9 mouse cellular contexts compared by ENCODE assay signal in genomic region chr7:44606171-44606901, GRCm38 (mm10). TPM values are rescaled to one million over a fixed set of nuclear protein-coding genes. Genes with fewer than 3 reads are reported as not detected.
A peak's percentile ranks its signal among the peaks of the same experiment; 100 is the strongest.
DNase-seq lines count a peak whose midpoint lies in the region; ATAC-seq and TF ChIP-seq lines count a peak whose summit lies in the region.
"Had no signal": no experiment of that assay in that cellular context is flagged by ENCODE, and none has a peak within 500 bp of the region (broad histone marks: within the 10 kb centered on the region; RNA-seq: fewer than 3 reads in every experiment).

No protein-coding gene starts in this region.

- TF ChIP-seq POLR2A in cerebellum, adult 2 months (IDR thresholded peaks at IDR 0.05; ENCODE audit: borderline replicate concordance, insufficient read depth, low read length) = no peak

- H3K27me3 ChIP-seq in cerebellum, adult 2 months (ENCODE audit: control insufficient read depth, insufficient read depth, low read length) = no peaks in the 10 kb centered on the region
- peaks cover 51% of the 10 kb centered on the region for H3K27me3 ChIP-seq in intestine, embryonic 15.5 days (replicated peaks)
- peaks cover 36% of the 10 kb centered on the region for H3K27me3 ChIP-seq in midbrain, embryonic 14.5 days (ENCODE audit: control insufficient read depth, insufficient read depth, low read length)

- no peak for DNase-seq in layer of hippocampus, adult 2 months (ENCODE audit: low spot score in 2 of 2)
- DNase-seq in layer of hippocampus, postnatal 10 days (ENCODE audit: low spot score in 2 of 2) = no peak
- DNase-seq in cerebellum, adult 2 months = peak; percentile 61 to 63
- DNase-seq in midbrain, embryonic 14.5 days = peak; percentile 2
- no peak for DNase-seq in heart, adult 11 months
- DNase-seq in thymus, postnatal 25 days = no peak
- DNase-seq: spleen, adult 18-20 months had no signal

- peak overlapping the region; percentile 91 for H3K27ac ChIP-seq in layer of hippocampus, adult 2 months
- H3K27ac ChIP-seq in cerebellum, adult 2 months (ENCODE audit: insufficient read depth, low read length) = 0 out of 2 replicates have a peak overlapping the region, but pooled peaks have one; percentile 23
- H3K27ac ChIP-seq in intestine, embryonic 15.5 days = no peak overlapping the region
- H3K27ac ChIP-seq in midbrain, embryonic 14.5 days (replicated peaks; ENCODE audit: low read depth, low read length) = no peak overlapping the region

- peaks cover 3% of the 10 kb centered on the region; the same call in 1 of the 2 replicates for H3K36me3 ChIP-seq in intestine, embryonic 15.5 days
- H3K36me3 ChIP-seq in midbrain, embryonic 14.5 days (ENCODE audit: control insufficient read depth, insufficient read depth, low read length) = no peaks in the 10 kb centered on the region

- H3K4me1 ChIP-seq in cerebellum, adult 2 months (ENCODE audit: control insufficient read depth, insufficient read depth, low read length) = peaks cover 38% of the 10 kb centered on the region
- peaks cover 6% of the 10 kb centered on the region for H3K4me1 ChIP-seq in intestine, embryonic 15.5 days (replicated peaks)
- H3K4me1 ChIP-seq in midbrain, embryonic 14.5 days (ENCODE audit: control insufficient read depth, insufficient read depth, low read length) = peaks cover 19% of the 10 kb centered on the region

- no peak for TF ChIP-seq CTCF in layer of hippocampus, adult 2 months (conservative IDR thresholded peaks at IDR 0.05)
- TF ChIP-seq CTCF in cerebellum, adult 2 months (IDR thresholded peaks at IDR 0.05; ENCODE audit: borderline replicate concordance, insufficient read depth, low read depth, low read length) = no peak

- no peak overlapping the region for H3K9ac ChIP-seq in intestine, embryonic 15.5 days
- H3K9ac ChIP-seq in midbrain, embryonic 14.5 days (replicated peaks; ENCODE audit: low read length) = no peak overlapping the region

- peak; percentile 93 for ATAC-seq in intestine, embryonic 15.5 days
- no peak for ATAC-seq in midbrain, embryonic 14.5 days (ENCODE audit: low FRiP score, low TSS enrichment)
- ATAC-seq in inflammation-experienced regulatory T-cells, adult 6 months = no peak

- H3K4me2 ChIP-seq in intestine, embryonic 15.5 days (replicated peaks) = 0 out of 2 replicates have a peak overlapping the region, but pooled peaks have one; percentile 19
- H3K4me2 ChIP-seq in midbrain, embryonic 14.5 days (ENCODE audit: low read length) = peak overlapping the region; percentile 12; the same call in 1 of the 2 replicates

- WGBS in cerebellum, adult 2 months = 15% methylated on average over 29 of the region's 29 CpGs
- 6% methylated on average over 29 of the region's 29 CpGs for WGBS in intestine, embryonic 15.5 days
- WGBS in midbrain, embryonic 14.5 days = 9% methylated on average over 29 of the region's 29 CpGs

- H3K4me3 ChIP-seq in layer of hippocampus, adult 2 months = peak overlapping the region; percentile 37; the same call in 1 of the 2 replicates
- no peak overlapping the region for H3K4me3 ChIP-seq in cerebellum, adult 2 months (replicated peaks; ENCODE audit: insufficient read depth, low read depth, low read length)
- no peak overlapping the region for H3K4me3 ChIP-seq in intestine, embryonic 15.5 days (replicated peaks)
- H3K4me3 ChIP-seq in midbrain, embryonic 14.5 days (replicated peaks; ENCODE audit: low read depth, low read length) = no peak overlapping the region

- no peaks in the 10 kb centered on the region for H3K9me3 ChIP-seq in intestine, embryonic 15.5 days
- H3K9me3 ChIP-seq in midbrain, embryonic 14.5 days (ENCODE audit: control insufficient read depth, low read length) = no peaks in the 10 kb centered on the region

RNA-seq across cellular contexts. Expression of gene Kcnc3, which starts 15.9 kb away (rescaled TPM):
- 100 to 1,000 TPM; 184 to 186 TPM for total RNA-seq in layer of hippocampus, adult 2 months (2021)
- 100 to 1,000 TPM in 1 of 2 experiments, 10 to 100 TPM in 1; 93.0 to 106 TPM for total RNA-seq in layer of hippocampus, postnatal 10 days (2021)
- 368 and 423 TPM in 2 replicates for polyA plus RNA-seq in cerebellum, adult 2 months (2012; rRNA removed)
- 0.27 and 0.36 TPM in 2 replicates for polyA plus RNA-seq in intestine, embryonic 15.5 days (2015; fragmentation: Nextera tagmentation; extraction: Ambion mirVana)
- 5.2 and 7.5 TPM in 2 replicates for polyA plus RNA-seq in midbrain, embryonic 14.5 days (2014; fragmentation: Nextera tagmentation; extraction: Ambion mirVana)
- polyA plus RNA-seq in inflammation-experienced regulatory T-cells, adult 6 months (2017; shearing (Covaris generic)) = not detected

RNA-seq across cellular contexts. Expression of gene Napsa, which starts 34.2 kb away (rescaled TPM):
- total RNA-seq in layer of hippocampus, adult 2 months (2021) = not detected
- under 1 TPM in 1 of 2 experiments, not detected in 1; 0.98 TPM for total RNA-seq in layer of hippocampus, postnatal 10 days (2021)
- polyA plus RNA-seq in cerebellum, adult 2 months (2012; rRNA removed) = 0.26 and 0.43 TPM in 2 replicates
- 3.1 and 3.6 TPM in 2 replicates for polyA plus RNA-seq in intestine, embryonic 15.5 days (2015; fragmentation: Nextera tagmentation; extraction: Ambion mirVana)
- 1.1 TPM in 1 of 2 replicates, not detected in the other for polyA plus RNA-seq in midbrain, embryonic 14.5 days (2014; fragmentation: Nextera tagmentation; extraction: Ambion mirVana)
- 1 to 10 TPM; 1.3 to 7.7 (median 3.2) TPM for polyA plus RNA-seq in inflammation-experienced regulatory T-cells, adult 6 months (2017; shearing (Covaris generic))

RNA-seq across cellular contexts. Expression of gene Nr1h2, which starts 52.6 kb away (rescaled TPM):
- 10 to 100 TPM; 58.2 to 66.7 TPM for total RNA-seq in layer of hippocampus, adult 2 months (2021)
- 10 to 100 TPM; 58.3 to 67.3 TPM for total RNA-seq in layer of hippocampus, postnatal 10 days (2021)
- 106 and 109 TPM in 2 replicates for polyA plus RNA-seq in cerebellum, adult 2 months (2012; rRNA removed)
- 66.3 and 69.5 TPM in 2 replicates for polyA plus RNA-seq in intestine, embryonic 15.5 days (2015; fragmentation: Nextera tagmentation; extraction: Ambion mirVana)
- 57.1 and 62.0 TPM in 2 replicates for polyA plus RNA-seq in midbrain, embryonic 14.5 days (2014; fragmentation: Nextera tagmentation; extraction: Ambion mirVana)
- 10 to 100 TPM; 43.0 to 52.2 (median 49.9) TPM for polyA plus RNA-seq in inflammation-experienced regulatory T-cells, adult 6 months (2017; shearing (Covaris generic))

RNA-seq across cellular contexts. Expression of gene Pold1, which starts 57.7 kb away (rescaled TPM):
- 10 to 100 TPM in 1 of 2 experiments, 1 to 10 TPM in 1; 9.0 to 10.5 TPM for total RNA-seq in layer of hippocampus, adult 2 months (2021)
- 10 to 100 TPM; 10.3 to 13.6 TPM for total RNA-seq in layer of hippocampus, postnatal 10 days (2021)
- 21.6 and 25.1 TPM in 2 replicates for polyA plus RNA-seq in cerebellum, adult 2 months (2012; rRNA removed)
- 72.0 and 76.0 TPM in 2 replicates for polyA plus RNA-seq in intestine, embryonic 15.5 days (2015; fragmentation: Nextera tagmentation; extraction: Ambion mirVana)
- polyA plus RNA-seq in midbrain, embryonic 14.5 days (2014; fragmentation: Nextera tagmentation; extraction: Ambion mirVana) = 17.8 and 19.5 TPM in 2 replicates
- 10 to 100 TPM; 21.0 to 32.4 (median 21.4) TPM for polyA plus RNA-seq in inflammation-experienced regulatory T-cells, adult 6 months (2017; shearing (Covaris generic))

Comparison
In these comparisons a context has a peak if more than half of its experiments do, and no peak if none do; other contexts are left out.
1. DNase-seq: peak in cerebellum, adult 2 months (2 of 2) and midbrain, embryonic 14.5 days (single experiment); none in layer of hippocampus, adult 2 months (0 of 2), layer of hippocampus, postnatal 10 days (0 of 2), heart, adult 11 months (single experiment) and thymus, postnatal 25 days (single experiment).
2. H3K27ac ChIP-seq: peak in layer of hippocampus, adult 2 months (single experiment) and cerebellum, adult 2 months (single experiment); none in intestine, embryonic 15.5 days (single experiment) and midbrain, embryonic 14.5 days (single experiment).
3. RNA of gene Kcnc3, which starts 15.9 kb away (polyA plus RNA-seq): 368 to 423 TPM in cerebellum, adult 2 months; 5.2 to 7.5 TPM in midbrain, embryonic 14.5 days, 0.27 to 0.36 TPM in intestine, embryonic 15.5 days and not detected in inflammation-experienced regulatory T-cells, adult 6 months; every median in the first group is over 10 times any median in the second.